Mouse (Mus musculus): Measurements from ENCODE around the gene Meig1. TPM values are rescaled to one million over a fixed set of nuclear protein-coding genes. Genes with fewer than 3 reads are reported as not detected.
A peak's percentile ranks its signal among the peaks of the same experiment; 100 is the strongest.

The Meig1 gene
- not detected for polyA plus RNA-seq (2012; fragmentation: generic; extraction: Trizol)
- long read RNA-seq, experiment 1, partial matches to known transcripts: 0 of 1 reads
- long read RNA-seq, experiment 1, other reads (novel, unspliced or antisense): 0 of 1 reads
- long read RNA-seq, experiment 2: 0 reads

DNA sequence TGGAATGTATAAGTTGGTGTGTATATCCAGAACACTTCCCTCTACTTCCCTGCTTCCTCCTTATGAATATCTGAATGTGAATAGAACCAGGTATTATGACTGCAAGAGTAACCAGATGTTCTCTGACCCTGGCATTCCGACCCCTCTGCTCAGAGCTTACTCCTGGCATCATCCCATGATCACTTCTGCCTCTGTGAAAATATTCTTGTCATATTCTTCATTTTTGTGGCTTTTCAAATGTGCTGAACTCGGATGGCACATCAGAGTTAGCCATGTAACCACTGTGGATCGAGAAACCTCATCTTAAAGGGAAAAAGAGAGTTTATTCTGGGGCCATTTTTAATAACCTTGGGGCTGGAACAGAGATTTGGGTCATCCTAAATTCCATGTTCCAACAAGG is at the start of gene Meig1:
TSS of gene Meig1 (minus strand) at position 101 of the 400 bp plus-strand sequence.
- no peak for TF ChIP-seq MAX (IDR thresholded peaks at IDR 0.05)
- TF ChIP-seq CTCF (IDR thresholded peaks at IDR 0.05; ENCODE audit: control insufficient read depth, insufficient read depth, insufficient read length): no peak
- no peak for TF ChIP-seq FOSL1 (IDR thresholded peaks at IDR 0.05; ENCODE audit: insufficient read depth, low read length, poor library complexity, severe bottlenecking)
- TF ChIP-seq MYOD1 (IDR thresholded peaks at IDR 0.05; ENCODE audit: control insufficient read depth, insufficient read length, low read depth): no peak
- no peak within 1 kb of the TSS for H3K4me3 ChIP-seq (ENCODE audit: insufficient read depth, poor library complexity, severe bottlenecking)
- H3K36me3 ChIP-seq (ENCODE audit: control insufficient read depth, insufficient read depth): no peaks in the 10 kb centered on the region
- no peak within 1 kb of the TSS for H3ac ChIP-seq (ENCODE audit: control insufficient read depth, insufficient read length, low read depth)
- H3K79me3 ChIP-seq (ENCODE audit: low read depth): no peaks in the 10 kb centered on the region
- no peaks in the 10 kb centered on the region for H3K27me3 ChIP-seq (ENCODE audit: control insufficient read depth, insufficient read depth, insufficient read length)
- peaks cover 6% of the 10 kb centered on the region for H3K79me2 ChIP-seq (ENCODE audit: control insufficient read depth, insufficient read depth)

DNA sequence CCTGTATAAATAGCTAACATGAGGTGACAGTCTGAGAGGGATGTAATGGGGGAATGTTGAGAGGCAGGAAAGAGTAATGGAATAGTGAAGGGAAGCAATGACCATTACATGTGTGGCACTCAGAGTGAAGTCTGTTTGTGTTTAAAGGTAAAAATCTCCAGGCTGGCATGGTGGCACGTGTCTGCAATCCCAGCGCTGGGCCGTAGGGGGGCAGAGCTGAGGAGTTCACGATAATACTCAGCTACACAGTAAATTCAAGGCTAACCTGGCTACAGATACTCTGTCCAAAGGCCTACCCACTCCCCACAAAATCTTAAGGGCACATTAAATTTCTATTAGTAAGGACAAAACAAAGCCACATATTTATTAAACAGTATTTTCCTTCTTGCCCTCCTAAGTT is 34.1 kb upstream of the Meig1 start:
- Histone ChIP-seq H3K36me3 (ENCODE audit: control insufficient read depth, insufficient read depth) (peaks cover 82% of the 10 kb centered on the region), H3ac (ENCODE audit: control insufficient read depth, insufficient read length, low read depth) (no peak overlapping the region), H3K27me3 (ENCODE audit: control insufficient read depth, insufficient read depth, insufficient read length) (no peaks in the 10 kb centered on the region), H3K79me2 (ENCODE audit: control insufficient read depth, insufficient read depth) (no peaks in the 10 kb centered on the region), H3K79me3 (ENCODE audit: low read depth) (no peaks in the 10 kb centered on the region), H3K4me3 (ENCODE audit: insufficient read depth, poor library complexity, severe bottlenecking) (no peak overlapping the region)
- TF ChIP-seq MYOD1 (IDR thresholded peaks at IDR 0.05; ENCODE audit: control insufficient read depth, insufficient read length, low read depth): no peak
- TF ChIP-seq USF1 (IDR thresholded peaks at IDR 0.05; ENCODE audit: low read depth): no peak
- no peak for TF ChIP-seq CTCF (IDR thresholded peaks at IDR 0.05; ENCODE audit: control insufficient read depth, insufficient read depth, insufficient read length)
- TF ChIP-seq MAX (IDR thresholded peaks at IDR 0.05): no peak
- no peak for TF ChIP-seq CEBPB (IDR thresholded peaks at IDR 0.05; ENCODE audit: low read depth)
- no peak for TF ChIP-seq MYOG (IDR thresholded peaks at IDR 0.05; ENCODE audit: control insufficient read depth, extremely low read depth, insufficient read length)
- no peak for TF ChIP-seq FOSL1 (IDR thresholded peaks at IDR 0.05; ENCODE audit: insufficient read depth, low read length, poor library complexity, severe bottlenecking)

DNA sequence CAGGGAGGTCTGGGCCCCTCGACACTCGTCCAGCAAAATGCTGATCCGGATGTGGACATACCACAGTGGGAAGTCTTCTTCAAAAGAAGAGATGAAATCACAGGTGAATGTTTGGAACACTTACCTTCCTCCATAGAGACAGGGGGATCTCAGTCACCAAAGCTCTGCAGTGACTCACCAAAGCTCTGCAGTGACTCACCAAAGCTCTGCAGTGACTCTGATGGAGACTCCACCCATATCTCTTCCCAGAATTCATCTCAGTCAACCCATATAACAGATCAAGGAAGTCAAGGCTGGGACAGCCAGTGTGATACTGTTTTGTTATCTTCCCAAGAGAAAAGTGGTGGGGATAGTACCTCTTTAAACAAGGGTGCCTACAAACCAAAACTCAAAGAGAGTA is 30.6 kb upstream of the Meig1 start:
- Histone ChIP-seq H3K27me3 (ENCODE audit: control insufficient read depth, insufficient read depth, insufficient read length) (no peaks in the 10 kb centered on the region), H3K79me2 (ENCODE audit: control insufficient read depth, insufficient read depth) (no peaks in the 10 kb centered on the region), H3K36me3 (ENCODE audit: control insufficient read depth, insufficient read depth) (peaks cover 63% of the 10 kb centered on the region), H3K79me3 (ENCODE audit: low read depth) (no peaks in the 10 kb centered on the region), H3K4me3 (ENCODE audit: insufficient read depth, poor library complexity, severe bottlenecking) (no peak overlapping the region), H3ac (ENCODE audit: control insufficient read depth, insufficient read length, low read depth) (no peak overlapping the region)
- no peak for TF ChIP-seq CEBPB (IDR thresholded peaks at IDR 0.05; ENCODE audit: low read depth)
- TF ChIP-seq FOSL1 (IDR thresholded peaks at IDR 0.05; ENCODE audit: insufficient read depth, low read length, poor library complexity, severe bottlenecking): peak; percentile 65
- TF ChIP-seq USF1 (IDR thresholded peaks at IDR 0.05; ENCODE audit: low read depth): no peak
- no peak for TF ChIP-seq MYOG (IDR thresholded peaks at IDR 0.05; ENCODE audit: control insufficient read depth, extremely low read depth, insufficient read length)
- TF ChIP-seq MAX (IDR thresholded peaks at IDR 0.05): no peak
- TF ChIP-seq MYOD1 (IDR thresholded peaks at IDR 0.05; ENCODE audit: control insufficient read depth, insufficient read length, low read depth): no peak

DNA sequence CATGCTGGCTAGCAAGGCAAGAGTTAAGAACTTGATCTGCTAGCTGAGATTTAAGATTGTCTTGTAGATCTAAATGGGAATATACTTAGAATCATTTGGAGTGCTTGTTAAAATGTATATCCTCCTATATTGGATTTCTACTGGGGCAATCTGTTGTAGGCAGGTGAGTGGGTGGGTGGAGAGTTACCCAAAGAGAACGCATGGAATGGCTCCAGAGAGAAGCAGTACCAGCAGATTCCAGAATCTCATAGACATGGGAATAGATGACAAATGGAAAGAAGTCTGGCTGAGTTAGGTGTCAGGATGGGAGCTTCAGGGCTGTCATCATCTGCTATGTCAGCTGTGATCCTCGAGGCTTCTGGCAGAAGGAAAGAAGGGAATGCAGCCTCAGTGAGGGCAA is 27.0 kb upstream of the Meig1 start:
- Histone ChIP-seq H3K36me3 (ENCODE audit: control insufficient read depth, insufficient read depth) (peaks cover 30% of the 10 kb centered on the region), H3K4me3 (ENCODE audit: insufficient read depth, poor library complexity, severe bottlenecking) (no peak overlapping the region), H3K27me3 (ENCODE audit: control insufficient read depth, insufficient read depth, insufficient read length) (no peaks in the 10 kb centered on the region), H3K79me2 (ENCODE audit: control insufficient read depth, insufficient read depth) (no peaks in the 10 kb centered on the region), H3K79me3 (ENCODE audit: low read depth) (no peaks in the 10 kb centered on the region), H3ac (ENCODE audit: control insufficient read depth, insufficient read length, low read depth) (no peak overlapping the region)
- TF ChIP-seq MYOG (IDR thresholded peaks at IDR 0.05; ENCODE audit: control insufficient read depth, extremely low read depth, insufficient read length) (no peak), CTCF (IDR thresholded peaks at IDR 0.05; ENCODE audit: control insufficient read depth, insufficient read depth, insufficient read length) (no peak), FOSL1 (IDR thresholded peaks at IDR 0.05; ENCODE audit: insufficient read depth, low read length, poor library complexity, severe bottlenecking) (no peak), USF1 (IDR thresholded peaks at IDR 0.05; ENCODE audit: low read depth) (no peak), CEBPB (IDR thresholded peaks at IDR 0.05; ENCODE audit: low read depth) (no peak), MYOD1 (IDR thresholded peaks at IDR 0.05; ENCODE audit: control insufficient read depth, insufficient read length, low read depth) (no peak), MAX (IDR thresholded peaks at IDR 0.05) (no peak)

DNA sequence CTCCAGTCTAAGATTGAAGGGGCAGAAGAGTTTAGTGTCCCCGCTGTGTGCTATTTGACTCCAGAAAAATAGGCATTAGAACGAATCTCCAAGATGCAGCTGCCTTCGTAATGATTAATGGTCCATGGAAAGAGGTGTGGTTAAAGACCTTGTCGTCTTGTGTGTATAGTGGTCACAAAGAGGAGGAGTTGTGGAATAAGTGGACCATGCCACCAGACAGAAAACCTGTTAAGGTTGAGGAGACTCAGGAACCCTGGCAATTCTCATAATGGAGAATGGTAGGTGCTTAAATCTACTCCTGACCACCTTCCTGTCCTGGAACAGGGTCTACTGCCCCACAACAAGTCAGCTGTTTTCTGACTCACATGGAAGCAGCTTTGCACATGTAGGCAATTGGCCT is 23.5 kb upstream of the Meig1 start:
- Histone ChIP-seq H3ac (ENCODE audit: control insufficient read depth, insufficient read length, low read depth) (no peak overlapping the region), H3K79me2 (ENCODE audit: control insufficient read depth, insufficient read depth) (no peaks in the 10 kb centered on the region), H3K4me3 (ENCODE audit: insufficient read depth, poor library complexity, severe bottlenecking) (no peak overlapping the region), H3K79me3 (ENCODE audit: low read depth) (no peaks in the 10 kb centered on the region), H3K36me3 (ENCODE audit: control insufficient read depth, insufficient read depth) (peaks cover 10% of the 10 kb centered on the region), H3K27me3 (ENCODE audit: control insufficient read depth, insufficient read depth, insufficient read length) (no peaks in the 10 kb centered on the region)
- TF ChIP-seq MYOD1 (IDR thresholded peaks at IDR 0.05; ENCODE audit: control insufficient read depth, insufficient read length, low read depth) (no peak), CTCF (IDR thresholded peaks at IDR 0.05; ENCODE audit: control insufficient read depth, insufficient read depth, insufficient read length) (no peak), MYOG (IDR thresholded peaks at IDR 0.05; ENCODE audit: control insufficient read depth, extremely low read depth, insufficient read length) (no peak), CEBPB (IDR thresholded peaks at IDR 0.05; ENCODE audit: low read depth) (no peak), MAX (IDR thresholded peaks at IDR 0.05) (no peak), USF1 (IDR thresholded peaks at IDR 0.05; ENCODE audit: low read depth) (no peak), FOSL1 (IDR thresholded peaks at IDR 0.05; ENCODE audit: insufficient read depth, low read length, poor library complexity, severe bottlenecking) (no peak)

DNA sequence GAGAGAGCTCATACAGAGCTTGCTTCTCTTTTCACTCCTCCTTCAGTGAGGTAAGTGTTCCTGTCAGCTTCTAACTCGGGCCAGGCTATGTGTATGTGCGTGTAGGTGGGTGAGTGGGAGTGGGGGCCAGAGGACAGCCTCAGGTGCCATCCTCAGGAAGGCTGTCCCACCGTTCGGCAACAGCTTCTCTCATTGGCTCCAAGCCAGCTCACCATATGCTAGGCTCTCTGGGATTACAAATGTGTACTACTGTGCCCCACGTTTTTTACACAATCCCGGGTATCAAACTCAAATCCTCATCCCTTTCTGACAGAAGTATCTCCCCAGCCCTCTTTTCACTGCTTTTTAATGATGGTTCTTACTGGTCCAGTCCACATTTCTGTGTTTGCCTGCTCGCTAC is 21.8 kb upstream of the Meig1 start:
- TF ChIP-seq CEBPB (IDR thresholded peaks at IDR 0.05; ENCODE audit: low read depth): no peak
- no peak for TF ChIP-seq MYOD1 (IDR thresholded peaks at IDR 0.05; ENCODE audit: control insufficient read depth, insufficient read length, low read depth)
- TF ChIP-seq USF1 (IDR thresholded peaks at IDR 0.05; ENCODE audit: low read depth): no peak
- TF ChIP-seq MAX (IDR thresholded peaks at IDR 0.05): no peak
- no peak for TF ChIP-seq CTCF (IDR thresholded peaks at IDR 0.05; ENCODE audit: control insufficient read depth, insufficient read depth, insufficient read length)
- TF ChIP-seq MYOG (IDR thresholded peaks at IDR 0.05; ENCODE audit: control insufficient read depth, extremely low read depth, insufficient read length): no peak
- TF ChIP-seq FOSL1 (IDR thresholded peaks at IDR 0.05; ENCODE audit: insufficient read depth, low read length, poor library complexity, severe bottlenecking): no peak
- no peak overlapping the region for H3ac ChIP-seq (ENCODE audit: control insufficient read depth, insufficient read length, low read depth)
- H3K79me2 ChIP-seq (ENCODE audit: control insufficient read depth, insufficient read depth): no peaks in the 10 kb centered on the region
- peaks cover 14% of the 10 kb centered on the region for H3K36me3 ChIP-seq (ENCODE audit: control insufficient read depth, insufficient read depth)
- H3K79me3 ChIP-seq (ENCODE audit: low read depth): no peaks in the 10 kb centered on the region
- H3K27me3 ChIP-seq (ENCODE audit: control insufficient read depth, insufficient read depth, insufficient read length): no peaks in the 10 kb centered on the region
- H3K4me3 ChIP-seq (ENCODE audit: insufficient read depth, poor library complexity, severe bottlenecking): no peak overlapping the region

All from C2C12 (cell line).